Mouse (Mus musculus) C2C12 (cell line): ENCODE measurements at regions not wholly inside any gene's neighbourhood (a gene's known extent, or its start where the extent isn't known, plus 50 kb on each side); places are given as distances from the start of the nearest gene placed in this dataset.

Source experiments
- H3K27me3 ChIP-seq: one replicate; pipeline ENCODE4 v1.6.1; 2011; ENCODE audit not compliant: control insufficient read depth, insufficient read depth, insufficient read length
- H3K36me3 ChIP-seq: one replicate; pipeline ENCODE4 v1.6.1; 2011; ENCODE audit not compliant: control insufficient read depth, insufficient read depth
- H3K4me3 ChIP-seq: one replicate; pipeline ENCODE4 v1.5.1; 2011; ENCODE audit warnings: mild to moderate bottlenecking, control low read depth; ENCODE audit not compliant: poor library complexity, insufficient read depth, severe bottlenecking
- H3K79me2 ChIP-seq: one replicate; pipeline ENCODE4 v1.6.1; 2011; ENCODE audit not compliant: control insufficient read depth, insufficient read depth
- H3K79me3 ChIP-seq: one replicate; pipeline ENCODE4 v1.6.1; 2011; ENCODE audit warnings: low read depth, control low read depth
- H3ac ChIP-seq: one replicate; pipeline ENCODE3; 2011; ENCODE audit warnings: low read depth; ENCODE audit not compliant: control insufficient read depth, insufficient read length
- CEBPB ChIP-seq: IDR thresholded peaks from one replicate; pipeline ENCODE4 v1.6.1; 2011; ENCODE audit warnings: low read depth, mild to moderate bottlenecking, control low read depth, moderate library complexity
- CTCF ChIP-seq: IDR thresholded peaks from one replicate; pipeline ENCODE4 v1.5.1; 2011; ENCODE audit not compliant: control insufficient read depth, insufficient read depth, insufficient read length
- FOSL1 ChIP-seq: IDR thresholded peaks from one replicate; pipeline ENCODE4 v1.8.0; 2011; ENCODE audit warnings: mild to moderate bottlenecking, low read length; ENCODE audit not compliant: poor library complexity, insufficient read depth, severe bottlenecking
- MAX ChIP-seq: IDR thresholded peaks from one replicate; pipeline ENCODE4 v1.6.1; 2011; ENCODE audit warnings: mild to moderate bottlenecking, control low read depth
- MYOD1 ChIP-seq: IDR thresholded peaks from one replicate; pipeline ENCODE4 v1.6.1; 2011; ENCODE audit warnings: low read depth; ENCODE audit not compliant: control insufficient read depth, insufficient read length
- MYOG ChIP-seq: IDR thresholded peaks from one replicate; pipeline ENCODE4 v1.6.1; 2011; ENCODE audit not compliant: control insufficient read depth, insufficient read length; ENCODE audit errors: extremely low read depth
- USF1 ChIP-seq: IDR thresholded peaks from one replicate; pipeline ENCODE4 v1.6.1; 2011; ENCODE audit warnings: low read depth, mild to moderate bottlenecking, control low read depth, moderate library complexity

DNA sequence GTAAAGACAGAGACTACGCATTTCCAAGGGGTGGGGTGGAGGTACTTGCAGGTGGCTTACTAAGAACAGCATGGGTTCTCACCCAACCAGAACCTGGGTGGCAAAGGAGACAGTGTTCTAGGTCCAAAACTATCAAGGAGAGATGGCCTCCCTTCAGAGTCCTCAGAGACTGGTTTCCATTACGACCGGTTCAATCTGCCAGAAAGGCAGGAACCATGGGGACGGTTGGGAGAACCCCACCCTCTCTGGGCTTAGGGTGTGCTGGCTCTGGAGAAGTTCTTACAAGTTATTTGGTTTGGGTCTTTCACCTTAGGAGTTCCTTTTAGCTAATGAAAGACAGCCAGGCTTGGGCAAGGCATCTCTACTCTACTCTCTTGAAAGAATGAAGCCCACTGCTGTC is 79.2 kb downstream of the Cdca7 start:
- Histone ChIP-seq H3K36me3 (no peaks in the 10 kb centered on the region), H3ac (no peak overlapping the region), H3K4me3 (no peak overlapping the region), H3K27me3 (no peaks in the 10 kb centered on the region), H3K79me3 (no peaks in the 10 kb centered on the region), H3K79me2 (no peaks in the 10 kb centered on the region)
- no peak for TF ChIP-seq CEBPB
- no peak for TF ChIP-seq CTCF
- no peak for TF ChIP-seq MYOD1
- TF ChIP-seq MAX = no peak
- TF ChIP-seq MYOG = no peak
- no peak for TF ChIP-seq USF1
- TF ChIP-seq FOSL1 = no peak

DNA sequence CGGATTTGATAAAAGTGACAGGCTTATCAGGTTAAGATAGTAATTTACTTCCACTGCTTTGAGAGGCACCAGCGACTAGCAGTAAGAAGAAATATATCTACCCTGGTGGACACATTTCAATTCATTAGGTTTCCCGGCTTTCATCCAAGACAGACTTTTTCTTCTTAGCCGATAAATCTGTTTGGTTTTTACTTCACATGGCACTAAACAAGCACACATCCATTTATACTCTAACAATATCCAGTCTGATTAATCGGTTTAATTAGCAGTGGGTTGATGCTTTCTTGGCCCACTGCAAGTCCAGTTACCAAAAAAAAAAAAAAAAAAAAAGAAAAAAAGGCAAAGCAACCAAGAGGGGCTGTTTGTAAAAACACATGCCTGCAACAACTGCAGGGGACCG is 79.6 kb downstream of the Cdca7 start:
- TF ChIP-seq USF1 = no peak
- TF ChIP-seq MYOD1 = no peak
- TF ChIP-seq MYOG = no peak
- no peak for TF ChIP-seq CTCF
- TF ChIP-seq FOSL1 = no peak
- no peak for TF ChIP-seq MAX
- TF ChIP-seq CEBPB = no peak
- no peaks in the 10 kb centered on the region for H3K36me3 ChIP-seq
- no peak overlapping the region for H3ac ChIP-seq
- no peaks in the 10 kb centered on the region for H3K79me3 ChIP-seq
- no peak overlapping the region for H3K4me3 ChIP-seq
- H3K79me2 ChIP-seq = no peaks in the 10 kb centered on the region
- H3K27me3 ChIP-seq = no peaks in the 10 kb centered on the region

DNA sequence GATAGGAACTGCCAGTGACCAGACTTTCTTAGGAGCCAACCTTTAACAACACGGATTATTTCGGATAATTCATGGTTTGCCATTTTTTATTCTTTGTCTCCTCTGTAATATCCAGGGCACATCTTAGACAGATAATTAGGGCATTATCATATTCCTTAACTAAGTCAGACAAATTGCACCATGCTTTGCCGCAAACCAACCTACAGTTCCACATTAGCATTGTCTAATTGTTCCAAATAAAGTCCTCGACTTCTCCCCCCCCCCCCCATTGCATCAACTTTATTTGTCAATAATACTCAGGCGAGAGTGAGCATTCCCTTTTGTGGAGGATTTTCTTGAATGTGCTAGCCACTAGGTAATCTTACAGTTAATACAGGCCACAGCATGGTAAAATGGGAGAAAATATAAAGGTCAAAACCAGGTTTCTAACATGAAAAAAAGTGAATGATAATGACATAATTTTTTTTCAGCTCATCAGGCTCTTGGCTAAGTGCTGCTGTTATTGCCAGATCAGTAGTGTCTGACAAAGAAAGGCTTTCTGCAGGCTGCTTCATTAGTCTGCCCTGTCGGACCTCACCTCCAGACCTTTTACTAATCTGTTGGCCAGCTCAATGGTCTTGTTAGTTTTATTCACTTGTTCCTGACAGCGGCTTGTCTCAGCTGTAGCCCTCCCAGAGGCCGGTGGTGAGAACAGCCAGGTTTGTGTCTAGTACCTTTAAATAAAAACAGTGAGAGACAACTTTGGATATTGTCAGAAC is 80.3 kb downstream of the Cdca7 start:
- H3K79me3 ChIP-seq = no peaks in the 10 kb centered on the region

DNA sequence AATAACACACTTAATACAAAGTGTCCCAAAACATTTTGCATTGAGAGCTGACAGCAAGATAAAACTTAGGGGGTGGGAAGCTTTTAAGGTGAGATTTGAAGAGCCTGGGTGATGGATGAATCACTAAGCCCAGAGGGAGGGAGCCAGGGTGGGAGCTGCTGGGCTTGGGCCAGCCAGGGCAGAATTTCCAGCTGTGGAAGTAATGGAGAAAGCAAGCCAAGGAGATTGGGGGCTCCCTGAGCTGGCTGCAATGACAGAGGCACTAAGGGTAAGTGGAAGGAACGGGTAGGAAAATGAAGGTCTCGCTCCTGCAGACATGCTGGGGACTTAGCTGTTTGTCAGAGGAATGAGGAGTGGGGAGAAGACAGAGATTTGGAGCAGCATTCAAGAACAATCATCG is 81.2 kb downstream of the Cdca7 start:
- Histone ChIP-seq H3K79me2 (no peaks in the 10 kb centered on the region), H3K4me3 (no peak overlapping the region), H3K27me3 (no peaks in the 10 kb centered on the region), H3ac (no peak overlapping the region), H3K36me3 (no peaks in the 10 kb centered on the region), H3K79me3 (no peaks in the 10 kb centered on the region)
- TF ChIP-seq MYOD1 (no peak), MYOG (no peak), MAX (no peak), CEBPB (no peak), FOSL1 (no peak), CTCF (no peak), USF1 (no peak)

More for the DNA sequence above, 80.3 kb downstream of the Cdca7 start:
- Histone ChIP-seq H3K27me3 (no peaks in the 10 kb centered on the region), H3K4me3 (no peak overlapping the region), H3K36me3 (no peaks in the 10 kb centered on the region), H3K79me2 (no peaks in the 10 kb centered on the region), H3ac (no peak overlapping the region)
- no peak for TF ChIP-seq FOSL1
- no peak for TF ChIP-seq CEBPB
- no peak for TF ChIP-seq USF1
- TF ChIP-seq CTCF = no peak

DNA sequence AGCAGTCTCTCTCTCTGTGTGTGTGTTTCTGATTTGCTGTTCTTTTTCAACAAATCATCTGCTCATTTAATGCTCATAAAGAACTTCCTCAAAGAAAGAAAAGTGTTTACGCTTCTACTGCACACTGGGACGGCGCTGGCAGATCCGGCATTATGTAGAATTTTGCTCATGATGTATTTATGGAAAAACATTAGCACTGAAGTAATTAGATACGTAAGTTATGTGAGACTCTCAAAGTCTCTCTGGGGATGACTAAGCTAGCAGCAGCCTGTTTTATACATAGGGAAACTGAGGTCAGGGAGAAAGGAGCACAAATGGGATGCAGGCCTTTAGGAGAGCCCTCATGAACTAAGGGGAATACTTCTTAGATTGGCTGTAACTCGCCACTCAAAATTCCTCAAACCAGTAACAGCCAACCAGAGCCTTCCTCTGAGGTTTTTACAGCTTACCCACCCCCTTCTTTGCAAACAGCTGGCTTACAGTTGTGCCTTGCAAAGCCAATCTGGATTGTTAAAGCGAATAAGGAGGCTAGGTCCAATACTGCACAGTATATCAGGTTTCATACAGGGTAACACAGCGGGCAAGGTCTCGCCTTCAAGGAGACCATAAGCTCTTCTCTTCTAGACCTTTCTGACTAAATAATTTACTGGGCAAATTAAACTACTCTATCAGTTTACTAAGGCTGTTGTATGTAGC is 81.8 kb downstream of the Cdca7 start:
- H3K27me3 ChIP-seq = no peaks in the 10 kb centered on the region
- H3K79me3 ChIP-seq = no peaks in the 10 kb centered on the region
- no peak overlapping the region for H3K4me3 ChIP-seq
- TF ChIP-seq MYOD1 (no peak), CTCF (no peak), FOSL1 (no peak), CEBPB (no peak), USF1 (no peak), MAX (no peak), MYOG (no peak)
- no peaks in the 10 kb centered on the region for H3K79me2 ChIP-seq
- no peaks in the 10 kb centered on the region for H3K36me3 ChIP-seq
- no peak overlapping the region for H3ac ChIP-seq
